Mouse (Mus musculus) mouse trophoblast stem cell (cell line): ENCODE results near the gene Ephb2.

ENCODE experiments used
- in situ Hi-C, 2 experiments: fragments of 300-500 bp; cut with MseI, MboI; formaldehyde crosslinking; loops; 2 replicates in 1 of 2; 3 replicates in 1 of 2; pipeline ENCODE4 v1.15.1; 2025

Gene Ephb2

GRCm38 (mm10) chr4:136835621-136836386, at the start of gene Ephb2:
TSS of gene Ephb2 (minus strand) at chr4:136835988.
- in situ Hi-C loops = no loop called here

- in situ Hi-C loops = no loop called here
Observed at GRCm38 (mm10) chr4:136878601-136879000, 42.8 kb upstream of the Ephb2 start.

- in situ Hi-C loops = no loop called here
Observed at GRCm38 (mm10) chr4:136878171-136878570, 42.4 kb upstream of the Ephb2 start.

GRCm38 (mm10) chr4:136876971-136877370, 41.2 kb upstream of the Ephb2 start:
- in situ Hi-C loops = no loop called here

- in situ Hi-C loops = no loop called here
Observed at GRCm38 (mm10) chr4:136875012-136875411, 39.2 kb upstream of the Ephb2 start.

- in situ Hi-C loops = no loop called here
Observed at GRCm38 (mm10) chr4:136868371-136868770, 32.6 kb upstream of the Ephb2 start.

- in situ Hi-C loops = no loop called here
Observed at GRCm38 (mm10) chr4:136867690-136868345, 32.0 kb upstream of the Ephb2 start.

GRCm38 (mm10) chr4:136865531-136865930, 29.7 kb upstream of the Ephb2 start:
- in situ Hi-C loops = no loop called here

- in situ Hi-C loops = no loop called here
Observed at GRCm38 (mm10) chr4:136864751-136865470, 29.1 kb upstream of the Ephb2 start.

GRCm38 (mm10) chr4:136863517-136863916, 27.7 kb upstream of the Ephb2 start:
- in situ Hi-C loops = no loop called here

GRCm38 (mm10) chr4:136862411-136862810, 26.6 kb upstream of the Ephb2 start:
- in situ Hi-C loops = no loop called here

- in situ Hi-C loops = no loop called here
Observed at GRCm38 (mm10) chr4:136861806-136862205, 26.0 kb upstream of the Ephb2 start.

GRCm38 (mm10) chr4:136860022-136860421, 24.2 kb upstream of the Ephb2 start:
- in situ Hi-C loops = no loop called here

GRCm38 (mm10) chr4:136855081-136855480, 19.3 kb upstream of the Ephb2 start:
- in situ Hi-C loops = no loop called here

GRCm38 (mm10) chr4:136852989-136853388, 17.2 kb upstream of the Ephb2 start:
- in situ Hi-C loops = no loop called here

- in situ Hi-C loops = no loop called here
Observed at GRCm38 (mm10) chr4:136852119-136852518, 16.3 kb upstream of the Ephb2 start.

GRCm38 (mm10) chr4:136848565-136848964, 12.8 kb upstream of the Ephb2 start:
- in situ Hi-C loops = loop anchor here in 1 of 2 experiments (10.0 kb wide), 1 partner anchor 174 kb away; no protein-coding TSS in a partner anchor

GRCm38 (mm10) chr4:136847166-136847565, 11.4 kb upstream of the Ephb2 start:
- in situ Hi-C loops = loop anchor here in 1 of 2 experiments (10.0 kb wide), 1 partner anchor 172 kb away; no protein-coding TSS in a partner anchor

- in situ Hi-C loops = loop anchor here (5.0 to 10.0 kb wide), 2 partner anchors 166 to 168 kb away; no protein-coding TSS in a partner anchor
Observed at GRCm38 (mm10) chr4:136842802-136843201, 7.0 kb upstream of the Ephb2 start.

- in situ Hi-C loops = loop anchor here (5.0 to 10.0 kb wide), 2 partner anchors 165 to 167 kb away; no protein-coding TSS in a partner anchor
Observed at GRCm38 (mm10) chr4:136842033-136842432, 6.2 kb upstream of the Ephb2 start.

- in situ Hi-C loops = loop anchor here (5.0 to 10.0 kb wide), 2 partner anchors 164 to 166 kb away; no protein-coding TSS in a partner anchor
Observed at GRCm38 (mm10) chr4:136841056-136841455, 5.3 kb upstream of the Ephb2 start.

- in situ Hi-C loops = no loop called here
Observed at GRCm38 (mm10) chr4:136838462-136838861, 2.7 kb upstream of the Ephb2 start.
